Mouse (Mus musculus) midbrain, embryonic 13.5 days (tissue): ENCODE results near the gene Rcsd1. TPM values are rescaled to one million over a fixed set of nuclear protein-coding genes. Genes with fewer than 3 reads are reported as not detected.

Experiments used
- ATAC-seq: fragments of 200-750 bp; cut with Nextera tagmentation; 2 replicates; pipeline ENCODE4 v1.8.0; 2017; ENCODE audit warnings: mild to moderate bottlenecking, moderate TSS enrichment, moderate library complexity
- H3K27ac ChIP-seq: fragments of 300-500 bp; sonication (generic); 2 replicates; pipeline ENCODE4 v1.5.1; 2015; ENCODE audit warnings: inconsistent platforms, mild to moderate bottlenecking, moderate library complexity
- H3K27me3 ChIP-seq: fragments of 300-500 bp; sonication (generic); 2 replicates; pipeline ENCODE4 v1.6.1; 2015; ENCODE audit warnings: mild to moderate bottlenecking, inconsistent platforms
- H3K36me3 ChIP-seq: fragments of 300-500 bp; sonication (generic); 2 replicates; pipeline ENCODE4 v1.6.1; 2015; ENCODE audit warnings: mild to moderate bottlenecking, inconsistent platforms
- H3K4me1 ChIP-seq: fragments of 300-500 bp; sonication (generic); replicated peaks from 2 replicates; pipeline ENCODE4 v1.6.1; 2015; ENCODE audit warnings: inconsistent platforms
- H3K4me2 ChIP-seq: fragments of 300-500 bp; sonication (generic); replicated peaks from 2 replicates; pipeline ENCODE4 v1.6.1; 2015; ENCODE audit warnings: moderate library complexity, mild to moderate bottlenecking, inconsistent platforms
- H3K4me3 ChIP-seq: fragments of 300-500 bp; sonication (generic); replicated peaks from 2 replicates; pipeline ENCODE4 v1.5.1; 2015; ENCODE audit warnings: mild to moderate bottlenecking, inconsistent platforms
- H3K9ac ChIP-seq: fragments of 300-500 bp; sonication (generic); replicated peaks from 2 replicates; pipeline ENCODE4 v1.6.1; 2015; ENCODE audit warnings: mild to moderate bottlenecking, inconsistent platforms
- H3K9me3 ChIP-seq: fragments of 300-500 bp; sonication (generic); 2 replicates; pipeline ENCODE4 v1.6.1; 2016; ENCODE audit warnings: mild to moderate bottlenecking, inconsistent platforms
- WGBS: fragments of 180-500 bp; shearing (Covaris S2); methylation state at CpG from one replicate; pipeline ENCODE4 v1.1.7; 2015; 5-methylcytosine and 5-hydroxymethylcytosine counted together
- polyA plus RNA-seq: library from polyadenylated mRNA; unstranded; fragments of >200 nt; fragmentation: Nextera tagmentation; extraction: Ambion mirVana; gene quantifications from 2 replicates; pipeline ENCODE4 v1.2.1, GENCODE M21; 2015

The Rcsd1 gene
- polyA plus RNA-seq, 1 experiment from 2014 or later = 8.3 TPM

DNA sequence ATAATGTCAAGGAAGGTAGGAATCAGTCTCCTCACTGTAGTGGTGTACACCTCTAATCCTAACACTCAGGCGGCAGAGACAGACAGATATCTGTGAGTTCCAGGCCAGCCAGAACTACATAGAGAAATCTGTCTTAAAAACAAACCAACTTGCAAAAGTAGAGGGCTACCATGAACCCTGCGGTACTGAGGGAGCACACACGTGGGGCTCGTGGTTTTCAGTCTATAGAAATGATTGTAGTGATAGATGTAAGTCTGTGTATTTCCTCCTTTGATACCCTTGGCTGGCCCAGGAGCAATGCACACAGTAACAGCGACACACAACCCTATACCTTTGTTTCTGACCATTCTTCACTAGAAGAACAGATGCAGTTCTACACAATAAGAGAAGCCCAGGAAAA lies 2.4 kb upstream of the Rcsd1 start:
- Histone ChIP-seq H3K9ac (no peak overlapping the region), H3K4me1 (peaks cover 13% of the 10 kb centered on the region), H3K4me2 (no peak overlapping the region), H3K36me3 (no peaks in the 10 kb centered on the region), H3K27ac (no peak overlapping the region), H3K9me3 (no peaks in the 10 kb centered on the region), H3K4me3 (no peak overlapping the region), H3K27me3 (peaks cover 32% of the 10 kb centered on the region)
- 88% methylated on average over 5 of the region's 5 CpGs for WGBS
- no peak for ATAC-seq

DNA sequence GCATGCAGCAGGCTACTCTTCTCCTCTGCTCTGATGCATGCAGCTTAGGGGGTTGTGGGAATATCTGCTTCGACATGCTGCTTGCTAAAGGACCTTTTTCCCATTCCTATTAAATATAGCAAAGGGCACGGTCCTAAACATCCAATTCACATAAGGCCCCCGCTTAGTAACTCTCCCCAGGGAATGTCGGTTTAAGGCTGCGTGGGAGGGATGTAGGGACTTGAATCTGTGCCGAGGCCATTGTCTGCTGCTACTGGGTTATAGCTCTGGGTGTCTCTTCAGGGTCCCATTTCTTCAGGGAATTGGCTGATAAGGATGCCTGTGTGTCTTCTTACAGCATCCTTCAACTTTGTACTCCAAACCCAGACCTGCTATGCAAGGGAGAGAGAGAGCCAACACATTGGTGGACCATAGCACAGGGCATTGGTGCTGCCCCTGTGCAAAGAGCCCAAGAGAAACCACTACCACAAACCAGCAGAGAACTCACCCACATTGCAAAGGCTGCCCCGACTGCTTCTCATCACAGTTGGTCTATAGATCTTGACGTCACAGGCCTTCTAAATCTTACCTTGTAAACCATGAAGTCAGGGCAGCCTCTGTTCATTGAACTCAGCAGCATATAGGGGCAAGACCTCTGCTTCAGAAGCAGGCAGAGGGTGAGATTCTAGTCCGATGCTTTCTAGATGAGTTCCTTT lies 724 bp downstream of the Rcsd1 start:
- Histone ChIP-seq H3K4me2 (peak overlapping the region; percentile 98), H3K4me3 (no peak overlapping the region), H3K27ac (no peak overlapping the region), H3K4me1 (peaks cover 13% of the 10 kb centered on the region), H3K9me3 (no peaks in the 10 kb centered on the region), H3K9ac (no peak overlapping the region), H3K36me3 (no peaks in the 10 kb centered on the region), H3K27me3 (peaks cover 58% of the 10 kb centered on the region)
- no peak for ATAC-seq
- WGBS = 28% methylated on average over 9 of the region's 9 CpGs

DNA sequence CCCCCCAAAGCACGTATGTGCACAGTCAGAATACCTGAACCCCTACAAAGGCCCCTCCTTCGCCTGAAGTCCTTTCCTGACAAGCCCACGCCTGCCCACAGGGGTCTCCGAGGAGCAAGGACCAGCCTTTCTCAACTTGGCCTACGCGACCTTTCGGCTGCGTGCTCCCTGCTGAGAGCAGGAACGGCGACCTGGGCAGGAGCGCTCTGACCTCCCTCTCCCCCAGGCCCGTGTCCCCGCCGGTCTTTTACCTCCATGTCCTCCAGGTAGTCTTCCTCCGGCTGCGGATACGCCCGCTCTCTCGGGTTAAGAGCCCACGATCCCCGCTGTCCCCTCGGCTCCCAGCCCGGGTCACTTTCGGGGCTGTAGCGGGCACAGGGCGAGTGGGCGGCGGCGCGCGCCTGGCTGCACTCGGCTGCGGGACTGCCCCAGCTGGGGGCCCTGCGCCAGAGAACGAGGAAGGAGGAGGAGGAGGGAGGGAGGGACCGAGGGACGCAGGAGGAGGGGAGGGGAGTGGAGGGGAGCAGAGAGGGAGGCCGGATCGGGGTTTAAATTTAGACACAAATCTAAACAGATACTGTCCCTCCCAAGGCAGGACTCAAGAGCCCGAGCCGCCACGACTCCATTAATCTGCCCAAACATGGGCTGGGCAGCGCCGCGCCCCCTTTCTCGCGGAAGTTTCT lies 1.8 kb downstream of the Rcsd1 start:
- ATAC-seq = peak; percentile 84
- H3K27me3 ChIP-seq = peaks cover 58% of the 10 kb centered on the region
- under 1% methylated on average over 43 of the region's 47 CpGs for WGBS

GRCm38 (mm10) chr1:165707241-165707639 lies 2.3 kb downstream of the Rcsd1 start:
- Histone ChIP-seq H3K4me1 (peaks cover 21% of the 10 kb centered on the region), H3K9ac (peak overlapping the region; percentile 75; the same call in 1 of the 2 replicates), H3K4me3 (peak overlapping the region; percentile 61), H3K27ac (no peak overlapping the region), H3K4me2 (peak overlapping the region; percentile 98), H3K36me3 (no peaks in the 10 kb centered on the region), H3K9me3 (no peaks in the 10 kb centered on the region), H3K27me3 (peaks cover 60% of the 10 kb centered on the region)
- ATAC-seq = no peak
- WGBS = 24% methylated on average over 10 of the region's 10 CpGs

More for the DNA sequence above, 1.8 kb downstream of the Rcsd1 start:
- peaks cover 16% of the 10 kb centered on the region for H3K4me1 ChIP-seq
- peak overlapping the region; percentile 75 for H3K9ac ChIP-seq
- H3K4me3 ChIP-seq = peak overlapping the region; percentile 61
- no peaks in the 10 kb centered on the region for H3K9me3 ChIP-seq
- H3K27ac ChIP-seq = no peak overlapping the region
- peak overlapping the region; percentile 98 for H3K4me2 ChIP-seq
- H3K36me3 ChIP-seq = no peaks in the 10 kb centered on the region

DNA sequence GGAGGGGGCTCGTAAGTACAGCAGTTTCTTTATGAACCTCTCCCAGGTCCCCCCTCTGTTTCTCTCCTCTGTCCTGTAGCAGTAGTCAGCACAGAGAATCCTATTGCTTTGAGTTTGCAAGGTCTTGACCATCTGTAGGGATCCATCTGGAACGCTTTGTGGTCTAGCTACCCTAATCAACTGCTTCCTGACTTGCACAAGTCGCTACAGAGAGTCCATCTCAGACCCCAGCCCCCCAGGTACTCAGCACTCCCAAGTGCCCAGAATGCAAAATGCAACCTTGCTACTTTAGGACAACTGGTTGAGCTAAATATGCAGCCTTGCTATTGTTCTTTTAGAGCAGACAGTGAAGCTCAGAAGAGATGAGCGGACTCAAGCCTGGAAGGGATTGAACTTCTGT lies 3.1 kb downstream of the Rcsd1 start:
- 79% methylated on average over 4 of the region's 4 CpGs for WGBS
- no peak overlapping the region for H3K4me3 ChIP-seq
- H3K9me3 ChIP-seq = no peaks in the 10 kb centered on the region
- peaks cover 63% of the 10 kb centered on the region for H3K27me3 ChIP-seq
- no peaks in the 10 kb centered on the region for H3K36me3 ChIP-seq
- peaks cover 23% of the 10 kb centered on the region for H3K4me1 ChIP-seq
- ATAC-seq = no peak
- H3K27ac ChIP-seq = no peak overlapping the region
- peak overlapping the region; percentile 9; the same call in 1 of the 2 replicates for H3K4me2 ChIP-seq
- no peak overlapping the region for H3K9ac ChIP-seq

- Histone ChIP-seq H3K9ac (no peak overlapping the region), H3K27me3 (peaks cover 63% of the 10 kb centered on the region), H3K36me3 (no peaks in the 10 kb centered on the region), H3K9me3 (no peaks in the 10 kb centered on the region), H3K27ac (no peak overlapping the region), H3K4me3 (no peak overlapping the region), H3K4me1 (peaks cover 23% of the 10 kb centered on the region), H3K4me2 (0 out of 2 replicates have a peak overlapping the region, but pooled peaks have one; percentile 9)
- WGBS = 85% methylated on average over 7 of the region's 7 CpGs
- no peak for ATAC-seq
Measured at GRCm38 (mm10) chr1:165705868-165706348, 3.6 kb downstream of the Rcsd1 start.

GRCm38 (mm10) chr1:165705368-165705767 lies 4.2 kb downstream of the Rcsd1 start:
- 78% methylated on average over 6 of the region's 6 CpGs for WGBS
- Histone ChIP-seq H3K27me3 (peaks cover 63% of the 10 kb centered on the region), H3K27ac (no peak overlapping the region), H3K4me2 (no peak overlapping the region), H3K4me1 (peaks cover 23% of the 10 kb centered on the region), H3K9ac (no peak overlapping the region), H3K9me3 (no peaks in the 10 kb centered on the region), H3K4me3 (no peak overlapping the region), H3K36me3 (no peaks in the 10 kb centered on the region)
- no peak for ATAC-seq

DNA sequence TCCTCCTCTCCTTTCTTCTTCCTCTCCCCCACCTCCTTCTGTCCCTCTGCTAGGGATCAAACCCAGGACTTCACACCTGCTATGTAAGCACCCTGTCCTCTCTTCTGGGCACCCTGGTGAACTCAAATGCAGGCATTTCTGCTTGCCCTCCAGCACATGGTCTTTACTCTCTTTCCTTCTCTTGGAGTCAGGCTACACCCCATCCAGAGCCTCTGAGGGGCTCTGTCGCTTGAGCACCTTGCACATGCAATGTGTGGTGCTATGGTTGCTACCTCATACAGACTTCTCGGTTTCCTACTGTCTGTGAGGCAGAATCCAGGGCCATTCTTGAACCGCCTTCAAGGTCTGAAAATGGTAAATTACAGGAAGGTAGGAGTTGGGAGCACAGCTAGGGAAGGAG lies 4.7 kb downstream of the Rcsd1 start:
- H3K36me3 ChIP-seq = no peaks in the 10 kb centered on the region

DNA sequence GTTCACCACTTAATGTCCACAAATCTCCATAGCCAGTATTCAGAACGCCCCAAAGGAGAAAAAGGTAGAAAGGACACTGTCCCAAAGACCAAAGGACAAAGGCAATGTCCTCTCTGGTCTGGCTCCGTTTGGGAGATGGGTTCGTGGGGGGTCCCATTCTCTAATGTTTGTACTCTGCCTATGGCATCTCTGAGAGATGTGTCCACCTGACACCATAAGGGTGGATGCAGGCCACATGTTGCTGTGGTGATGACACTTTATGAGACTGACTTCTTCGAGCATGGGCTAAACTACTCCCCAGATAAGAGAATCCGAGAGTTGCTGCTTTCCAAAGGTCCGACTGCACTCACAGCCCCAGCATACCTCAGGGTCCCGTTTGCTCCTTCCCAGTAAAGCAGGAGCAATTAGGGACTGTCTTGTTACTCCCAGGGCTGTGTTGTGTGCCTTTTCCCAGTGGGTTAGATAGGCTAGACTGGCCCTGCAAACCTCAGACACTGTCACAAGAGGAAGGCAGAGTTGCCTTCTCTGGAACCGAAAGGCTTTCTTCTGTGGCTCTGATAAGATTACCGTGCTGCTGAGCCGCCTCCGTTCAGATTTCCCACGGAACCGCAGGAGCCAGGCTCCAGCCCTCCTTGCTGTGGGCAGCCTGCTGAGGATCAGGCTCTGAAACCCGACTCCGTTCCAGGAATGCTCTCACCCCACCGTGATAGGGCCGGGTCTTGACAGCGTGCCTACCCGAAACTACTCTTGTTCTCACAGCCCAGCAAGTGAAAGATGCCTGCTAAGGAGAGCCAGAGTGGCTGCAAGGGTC lies 7.1 kb downstream of the Rcsd1 start:
- Histone ChIP-seq H3K27ac (no peak overlapping the region), H3K36me3 (no peaks in the 10 kb centered on the region), H3K9ac (peak overlapping the region; percentile 32; the same call in 1 of the 2 replicates), H3K27me3 (peaks cover 36% of the 10 kb centered on the region), H3K4me3 (peak overlapping the region; percentile 18), H3K4me2 (peak overlapping the region; percentile 42), H3K4me1 (peaks cover 11% of the 10 kb centered on the region), H3K9me3 (no peaks in the 10 kb centered on the region)
- ATAC-seq = peak; percentile 37; the same call in 1 of the 2 replicates
- 17% methylated on average over 19 of the region's 19 CpGs for WGBS

More for the DNA sequence above, 4.7 kb downstream of the Rcsd1 start:
- Histone ChIP-seq H3K27me3 (peaks cover 59% of the 10 kb centered on the region), H3K4me3 (no peak overlapping the region), H3K27ac (no peak overlapping the region), H3K9me3 (no peaks in the 10 kb centered on the region), H3K4me1 (peaks cover 23% of the 10 kb centered on the region), H3K4me2 (no peak overlapping the region), H3K9ac (no peak overlapping the region)
- WGBS = 88% methylated on average over 3 of the region's 3 CpGs
- ATAC-seq = no peak

- H3K4me2 ChIP-seq = no peak overlapping the region
- no peak overlapping the region for H3K9ac ChIP-seq
- no peak overlapping the region for H3K4me3 ChIP-seq
- H3K9me3 ChIP-seq = no peaks in the 10 kb centered on the region
- H3K27ac ChIP-seq = no peak overlapping the region
- H3K27me3 ChIP-seq = peaks cover 28% of the 10 kb centered on the region
- H3K4me1 ChIP-seq = peaks cover 9% of the 10 kb centered on the region
- no peaks in the 10 kb centered on the region for H3K36me3 ChIP-seq
- 82% methylated on average over 9 of the region's 9 CpGs for WGBS
- ATAC-seq = no peak
Measured at GRCm38 (mm10) chr1:165701562-165701961, 8.0 kb downstream of the Rcsd1 start.

DNA sequence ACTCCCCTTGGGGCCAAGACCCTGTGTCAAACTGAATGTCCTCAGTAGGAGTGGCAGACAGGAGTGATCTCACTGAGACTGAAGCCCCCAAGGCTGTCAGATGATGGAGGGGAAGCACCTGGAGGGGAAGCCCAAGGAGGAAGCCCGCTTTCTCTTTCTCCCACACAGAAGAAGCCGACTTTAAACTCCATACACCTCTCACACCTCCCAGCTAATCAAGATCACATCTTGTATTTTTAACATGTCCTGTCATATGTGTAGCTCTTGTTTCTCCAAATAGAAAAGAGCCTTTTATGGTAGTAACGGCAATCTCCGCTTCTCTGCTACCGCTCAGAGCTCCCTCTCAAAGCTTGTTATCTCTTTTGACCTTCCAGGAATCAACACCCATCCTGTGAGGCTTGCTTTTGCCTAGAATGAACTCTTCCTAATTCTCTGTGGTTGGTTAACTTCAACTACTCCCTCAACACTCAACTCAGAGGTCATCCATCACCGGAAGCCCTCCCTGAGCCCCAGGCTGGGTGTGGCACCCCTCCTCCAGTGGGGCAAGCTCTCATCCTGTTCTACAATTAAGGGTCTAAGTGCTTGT lies 8.5 kb downstream of the Rcsd1 start:
- H3K4me1 ChIP-seq = peaks cover 9% of the 10 kb centered on the region
- WGBS = 85% methylated on average over 6 of the region's 6 CpGs
- H3K27me3 ChIP-seq = peaks cover 22% of the 10 kb centered on the region

More for the DNA sequence above, 8.5 kb downstream of the Rcsd1 start:
- H3K27ac ChIP-seq = no peak overlapping the region
- H3K4me3 ChIP-seq = no peak overlapping the region
- no peak for ATAC-seq
- H3K4me2 ChIP-seq = no peak overlapping the region
- no peak overlapping the region for H3K9ac ChIP-seq
- H3K9me3 ChIP-seq = no peaks in the 10 kb centered on the region
- H3K36me3 ChIP-seq = no peaks in the 10 kb centered on the region
